Mouse (Mus musculus) left cerebral cortex, adult 6 months (tissue): ENCODE results near the gene Carmil3. TPM values are rescaled to one million over a fixed set of nuclear protein-coding genes. Genes with fewer than 3 reads are reported as not detected.

Experiments
- long read RNA-seq, 2 experiments: library from polyadenylated mRNA; unstranded; transcript quantifications; one replicate each; pipeline ENCODE4 v2.0.0; 2019 to 2020
- polyA plus RNA-seq: library from polyadenylated mRNA; unstranded; fragments of <200 nt; fragmentation: Nextera tagmentation; gene quantifications from 2 replicates; pipeline ENCODE4 v1.2.3, GENCODE M21; 2021

Gene Carmil3
- polyA plus RNA-seq: 1.8 and 2.5 TPM in 2 replicates
- long read RNA-seq, experiment 1, partial matches to known transcripts: 5 of 8 reads
- long read RNA-seq, experiment 1, other reads (novel, unspliced or antisense): 3 of 8 reads
- long read RNA-seq, experiment 2, partial matches to known transcripts: 4 of 4 reads
- long read RNA-seq, experiment 2, other reads (novel, unspliced or antisense): 0 of 4 reads

GRCm38 (mm10) chr14:55490361-55491201 is at the start of gene Carmil3:
TSS of gene Carmil3 (plus strand) at chr14:55490651.

DNA sequence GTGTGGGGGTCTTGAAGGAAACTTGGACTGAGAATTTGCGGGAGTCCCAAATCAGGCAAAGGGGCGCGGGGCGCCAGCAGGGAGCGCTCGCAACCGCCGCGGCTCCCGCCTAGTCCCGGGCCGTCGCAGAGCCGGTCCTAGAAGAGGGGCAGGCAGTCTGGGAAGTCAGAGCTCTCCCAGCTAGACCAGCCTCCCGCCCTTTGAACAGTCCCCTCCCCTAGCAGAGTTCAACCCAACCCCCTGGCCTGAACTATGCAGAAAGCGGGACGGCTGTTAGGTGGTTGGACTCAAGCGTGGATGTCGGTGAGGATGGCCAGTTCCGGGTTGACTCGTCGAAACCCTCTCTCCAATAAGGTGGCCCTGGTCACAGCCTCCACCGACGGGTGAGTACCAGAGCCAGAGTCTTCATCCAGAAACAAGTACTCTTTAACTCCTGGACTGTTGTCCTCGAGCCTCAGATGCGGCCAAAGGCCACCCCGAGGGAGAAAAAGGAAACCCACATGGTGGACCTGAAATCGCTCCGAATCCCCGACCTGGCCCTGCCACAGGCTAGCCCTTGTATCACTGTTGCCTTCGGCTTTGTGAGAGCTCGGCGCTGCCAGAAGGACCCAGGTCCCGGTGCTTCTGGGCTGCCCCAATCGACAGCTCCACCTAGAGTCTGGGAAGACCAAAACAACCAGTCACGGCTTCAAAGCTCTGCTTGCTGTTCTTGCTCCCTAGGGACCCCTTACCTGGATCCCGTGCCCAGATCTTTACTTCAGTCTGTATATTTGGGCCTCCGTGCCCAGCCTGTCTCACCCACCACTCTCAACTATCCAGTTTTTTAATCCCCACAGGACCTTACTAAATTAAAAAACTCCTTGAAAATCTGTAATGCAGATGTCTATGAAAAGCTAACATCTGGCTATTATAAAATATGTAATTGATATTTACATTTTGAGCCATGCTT is 11.5 kb upstream of the Carmil3 start, which contains the start of gene Dhrs4:
Dhrs4 (plus strand) TSS at position 108 of the 949 bp plus-strand sequence.

GRCm38 (mm10) chr14:55510125-55510731 is 19.8 kb downstream of the Carmil3 start, which contains the start of gene Cpne6:
TSS of gene Cpne6 (plus strand) at chr14:55510445.

GRCm38 (mm10) chr14:55524785-55525184 is 34.3 kb downstream of the Carmil3 start, which contains the start of gene Nrl:
TSS of gene Nrl (minus strand) at chr14:55524981.

DNA sequence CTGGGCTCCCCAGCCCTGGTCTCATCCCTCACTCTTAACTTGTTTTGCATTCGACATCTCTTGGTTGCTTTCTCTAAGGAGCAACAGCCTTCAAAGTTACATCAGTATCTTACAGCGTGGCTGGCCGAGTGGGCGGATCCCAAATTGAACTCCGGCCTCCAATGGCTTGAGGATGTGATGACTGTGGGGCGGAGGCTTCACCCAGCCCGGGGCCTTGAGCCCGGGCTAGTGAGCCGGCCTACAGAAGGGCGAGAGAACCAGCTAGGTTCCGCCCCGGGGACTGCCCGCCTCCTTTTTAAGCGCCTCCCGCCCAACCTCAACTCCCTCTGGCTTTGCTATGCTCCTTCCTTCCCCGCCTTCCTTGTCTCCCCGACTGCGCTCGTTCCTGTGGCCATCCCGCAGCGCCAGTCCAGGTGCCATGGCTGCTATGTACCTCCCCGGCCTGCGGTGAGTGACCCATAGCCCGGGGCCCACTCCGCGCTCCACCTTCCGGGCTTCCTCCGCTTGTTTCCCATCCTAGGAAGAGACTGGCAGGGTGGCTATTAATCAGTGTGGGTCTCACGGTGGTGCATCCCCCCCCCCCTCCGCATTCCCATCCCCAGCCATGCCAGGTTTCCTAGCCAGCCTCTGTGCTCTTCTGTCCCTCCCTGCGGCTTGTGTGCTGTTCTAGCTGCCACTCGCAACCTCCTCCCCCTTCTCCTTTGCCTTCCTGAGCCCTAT is 49.8 kb downstream of the Carmil3 start, which contains the start of gene Pck2:
Pck2 (plus strand) TSS at position 200 of the 720 bp plus-strand sequence.

Other genes with a start within 250 kb of the Carmil3 start
- 15.8 and 18.1 TPM in 2 replicates for gene Dhrs4, start 11.9 kb upstream of the Carmil3 start, polyA plus RNA-seq
- 154 and 195 TPM in 2 replicates for gene Cpne6, start 19.8 kb downstream of the Carmil3 start, polyA plus RNA-seq
- gene Nrl, start 34.3 kb downstream of the Carmil3 start, polyA plus RNA-seq: 0.05 TPM in 1 of 2 replicates, not detected in the other
- gene Pck2, start 49.6 kb downstream of the Carmil3 start, polyA plus RNA-seq: 19.1 and 25.6 TPM in 2 replicates
- 53.7 and 76.2 TPM in 2 replicates for gene Dcaf11, start 69.4 kb downstream of the Carmil3 start, polyA plus RNA-seq
- gene A730061H03Rik, start 69.8 kb downstream of the Carmil3 start, polyA plus RNA-seq: 0.48 TPM in 1 of 2 replicates, not detected in the other
- not detected in 2 replicates for gene Fitm1, start 85.0 kb downstream of the Carmil3 start, polyA plus RNA-seq
- gene Psme1, start 87.5 kb downstream of the Carmil3 start, polyA plus RNA-seq: 49.1 and 53.6 TPM in 2 replicates
- 112 and 145 TPM in 2 replicates for gene Emc9, start 94.7 kb downstream of the Carmil3 start, polyA plus RNA-seq
- 98.6 and 102 TPM in 2 replicates for gene Psme2, start 100.5 kb downstream of the Carmil3 start, polyA plus RNA-seq
- gene Rnf31, start 101.1 kb downstream of the Carmil3 start, polyA plus RNA-seq: 7.8 and 9.4 TPM in 2 replicates
- 4.2 and 4.3 TPM in 2 replicates for gene Irf9, start 112.9 kb downstream of the Carmil3 start, polyA plus RNA-seq
- 0.65 and 1.0 TPM in 2 replicates for gene Rec8, start 127.4 kb downstream of the Carmil3 start, polyA plus RNA-seq
- 40.6 and 51.1 TPM in 2 replicates for gene Ipo4, start 145.3 kb downstream of the Carmil3 start, polyA plus RNA-seq
- 0.55 TPM in 1 of 2 replicates, not detected in the other for gene Gm49378, start 147.2 kb downstream of the Carmil3 start, polyA plus RNA-seq
- gene Tm9sf1, start 153.2 kb downstream of the Carmil3 start, polyA plus RNA-seq: 24.9 and 28.7 TPM in 2 replicates
- gene Tssk4, start 159.5 kb downstream of the Carmil3 start, polyA plus RNA-seq: 0.11 and 0.22 TPM in 2 replicates
- gene Mdp1, start 169.9 kb downstream of the Carmil3 start, polyA plus RNA-seq: 55.6 and 68.7 TPM in 2 replicates
- gene Gmpr2, start 181.3 kb downstream of the Carmil3 start, polyA plus RNA-seq: 21.2 and 26.0 TPM in 2 replicates
- gene Nedd8, start 181.5 kb downstream of the Carmil3 start, polyA plus RNA-seq: 603 and 676 TPM in 2 replicates
- gene Tinf2, start 191.2 kb downstream of the Carmil3 start, polyA plus RNA-seq: 12.0 and 12.5 TPM in 2 replicates
- gene Tgm1, start 223.3 kb downstream of the Carmil3 start, polyA plus RNA-seq: not detected in 2 replicates
- 37.3 and 41.7 TPM in 2 replicates for gene Rabggta, start 231.6 kb downstream of the Carmil3 start, polyA plus RNA-seq